Mouse (Mus musculus) midbrain, embryonic 14.5 days (tissue): Measurements from ENCODE around the gene Chat. TPM values are rescaled to one million over a fixed set of nuclear protein-coding genes. Genes with fewer than 3 reads are reported as not detected.

Source experiments
- ATAC-seq: fragments of 200-750 bp; cut with Nextera tagmentation; 2 replicates; pipeline ENCODE4 v1.8.0; 2017; ENCODE audit warnings: moderate number of reproducible peaks, moderate library complexity; ENCODE audit not compliant: low FRiP score, low TSS enrichment
- DNase-seq: peaks from one replicate; pipeline ENCODE4 v3.0.0-alpha.2; 2015
- H3K27ac ChIP-seq: fragments of 300-500 bp; sonication (generic); replicated peaks from 2 replicates; pipeline ENCODE4 v1.5.1; 2014; ENCODE audit warnings: mild to moderate bottlenecking, low read depth, low read length, moderate library complexity
- H3K27me3 ChIP-seq: fragments of 300-500 bp; sonication (generic); 2 replicates; pipeline ENCODE4 v1.6.1; 2014; ENCODE audit warnings: low read length, control low read depth, mixed read lengths; ENCODE audit not compliant: control insufficient read depth, insufficient read depth
- H3K36me3 ChIP-seq: fragments of 300-500 bp; sonication (generic); 2 replicates; pipeline ENCODE4 v1.6.1; 2014; ENCODE audit warnings: low read length, control low read depth; ENCODE audit not compliant: control insufficient read depth, insufficient read depth
- H3K4me1 ChIP-seq: fragments of 300-500 bp; sonication (generic); 2 replicates; pipeline ENCODE4 v1.6.1; 2014; ENCODE audit warnings: mild to moderate bottlenecking, antibody characterized with exemption, low read length, control low read depth; ENCODE audit not compliant: control insufficient read depth, insufficient read depth
- H3K4me2 ChIP-seq: fragments of 300-500 bp; sonication (generic); 2 replicates; pipeline ENCODE4 v1.6.1; 2014; ENCODE audit warnings: mild to moderate bottlenecking, low read length, moderate library complexity
- H3K4me3 ChIP-seq: fragments of 300-500 bp; sonication (generic); replicated peaks from 2 replicates; pipeline ENCODE4 v1.5.1; 2014; ENCODE audit warnings: low read depth, low read length
- H3K9ac ChIP-seq: fragments of 300-500 bp; sonication (generic); replicated peaks from 2 replicates; pipeline ENCODE4 v1.6.1; 2014; ENCODE audit warnings: mild to moderate bottlenecking, low read length, moderate library complexity
- H3K9me3 ChIP-seq: fragments of 300-500 bp; sonication (generic); 2 replicates; pipeline ENCODE4 v1.6.1; 2016; ENCODE audit warnings: low read length, control low read depth, mixed read lengths; ENCODE audit not compliant: control insufficient read depth
- WGBS: fragments of 180-500 bp; shearing (Covaris S2); extraction: QIAGEN DNeasy Blood & Tissue Kit; methylation state at CpG from one replicate; pipeline ENCODE4 v1.1.7; 2014; 5-methylcytosine and 5-hydroxymethylcytosine counted together
- polyA plus RNA-seq: library from polyadenylated mRNA; unstranded; fragments of >200 nt; fragmentation: Nextera tagmentation; extraction: Ambion mirVana; gene quantifications from 2 replicates; pipeline ENCODE4 v1.2.1, GENCODE M21; 2014

The Chat gene
- polyA plus RNA-seq, 1 experiment from 2014 or later: 0.14 TPM

GRCm38 (mm10) chr14:32502764-32503688 lies 37.2 kb upstream of the Chat start:
- H3K27me3 ChIP-seq: no peaks in the 10 kb centered on the region
- H3K36me3 ChIP-seq: no peaks in the 10 kb centered on the region
- H3K4me2 ChIP-seq: no peak overlapping the region
- no peak overlapping the region for H3K4me3 ChIP-seq
- no peaks in the 10 kb centered on the region for H3K4me1 ChIP-seq
- no peak overlapping the region for H3K9ac ChIP-seq
- H3K9me3 ChIP-seq: no peaks in the 10 kb centered on the region
- no peak overlapping the region for H3K27ac ChIP-seq
- whole genome bisulfite sequencing: 80% methylated on average over 9 of the region's 9 CpGs
- ATAC-seq (no peak), DNase-seq (no peak)

- Histone ChIP-seq H3K4me1 (no peaks in the 10 kb centered on the region), H3K4me3 (no peak overlapping the region), H3K9me3 (no peaks in the 10 kb centered on the region), H3K9ac (no peak overlapping the region), H3K27me3 (no peaks in the 10 kb centered on the region), H3K4me2 (no peak overlapping the region), H3K27ac (no peak overlapping the region), H3K36me3 (no peaks in the 10 kb centered on the region)
- no peak for DNase-seq
- 79% methylated on average over 2 of the region's 2 CpGs for WGBS
- ATAC-seq: no peak
These were observed 35.5 kb upstream of the Chat start for GRCm38 (mm10) chr14:32501303-32501702.

GRCm38 (mm10) chr14:32496115-32496850 lies 30.5 kb upstream of the Chat start:
- no peak overlapping the region for H3K9ac ChIP-seq
- DNase-seq: no peak
- H3K36me3 ChIP-seq: no peaks in the 10 kb centered on the region
- H3K27ac ChIP-seq: no peak overlapping the region
- no peaks in the 10 kb centered on the region for H3K9me3 ChIP-seq
- 81% methylated on average over 8 of the region's 8 CpGs for WGBS
- ATAC-seq: no peak
- H3K4me3 ChIP-seq: no peak overlapping the region
- peaks cover 3% of the 10 kb centered on the region; the same call in 1 of the 2 replicates for H3K4me1 ChIP-seq
- no peak overlapping the region for H3K4me2 ChIP-seq
- H3K27me3 ChIP-seq: no peaks in the 10 kb centered on the region

GRCm38 (mm10) chr14:32492521-32492920 lies 26.7 kb upstream of the Chat start:
- ATAC-seq (no peak), DNase-seq (peak; percentile 40)
- Histone ChIP-seq H3K4me3 (peak overlapping the region; percentile 26), H3K4me1 (peaks cover 3% of the 10 kb centered on the region; the same call in 1 of the 2 replicates), H3K27me3 (no peaks in the 10 kb centered on the region), H3K27ac (no peak overlapping the region), H3K9ac (peak overlapping the region; percentile 36; the same call in 1 of the 2 replicates), H3K4me2 (peak overlapping the region; percentile 54), H3K36me3 (no peaks in the 10 kb centered on the region), H3K9me3 (no peaks in the 10 kb centered on the region)
- 16% methylated on average over 13 of the region's 13 CpGs for WGBS

GRCm38 (mm10) chr14:32482061-32482460 lies 16.3 kb upstream of the Chat start:
- 11% methylated on average over 3 of the region's 3 CpGs for WGBS

GRCm38 (mm10) chr14:32477581-32477980 lies 11.8 kb upstream of the Chat start:
- no peaks in the 10 kb centered on the region for H3K27me3 ChIP-seq
- ATAC-seq: no peak
- 75% methylated on average over 1 of the region's 1 CpGs for WGBS
- H3K4me2 ChIP-seq: no peak overlapping the region
- no peak for DNase-seq
- no peaks in the 10 kb centered on the region for H3K9me3 ChIP-seq
- H3K36me3 ChIP-seq: no peaks in the 10 kb centered on the region
- H3K4me1 ChIP-seq: no peaks in the 10 kb centered on the region
- no peak overlapping the region for H3K4me3 ChIP-seq
- H3K9ac ChIP-seq: no peak overlapping the region
- no peak overlapping the region for H3K27ac ChIP-seq

More at GRCm38 (mm10) chr14:32482061-32482460, 16.3 kb upstream of the Chat start:
- H3K4me1 ChIP-seq: no peaks in the 10 kb centered on the region
- no peak overlapping the region for H3K9ac ChIP-seq
- DNase-seq (peak; percentile 88), ATAC-seq (no peak)
- H3K27me3 ChIP-seq: no peaks in the 10 kb centered on the region
- H3K4me3 ChIP-seq: no peak overlapping the region
- H3K27ac ChIP-seq: no peak overlapping the region
- no peaks in the 10 kb centered on the region for H3K36me3 ChIP-seq
- no peaks in the 10 kb centered on the region for H3K9me3 ChIP-seq
- H3K4me2 ChIP-seq: no peak overlapping the region

GRCm38 (mm10) chr14:32476559-32476958 lies 10.8 kb upstream of the Chat start:
- H3K27ac ChIP-seq: no peak overlapping the region
- H3K4me3 ChIP-seq: no peak overlapping the region
- DNase-seq: no peak
- no peak overlapping the region for H3K4me2 ChIP-seq
- H3K36me3 ChIP-seq: no peaks in the 10 kb centered on the region
- no peaks in the 10 kb centered on the region for H3K9me3 ChIP-seq
- H3K27me3 ChIP-seq: no peaks in the 10 kb centered on the region
- H3K4me1 ChIP-seq: no peaks in the 10 kb centered on the region
- no peak for ATAC-seq
- WGBS: 74% methylated on average over 6 of the region's 6 CpGs
- no peak overlapping the region for H3K9ac ChIP-seq

- H3K4me1 ChIP-seq: no peaks in the 10 kb centered on the region
- no peaks in the 10 kb centered on the region for H3K27me3 ChIP-seq
- no peak overlapping the region for H3K4me2 ChIP-seq
- H3K9ac ChIP-seq: no peak overlapping the region
- WGBS: 15% methylated on average over 4 of the region's 4 CpGs
- no peaks in the 10 kb centered on the region for H3K9me3 ChIP-seq
- H3K27ac ChIP-seq: no peak overlapping the region
- H3K36me3 ChIP-seq: no peaks in the 10 kb centered on the region
- DNase-seq (peak; percentile 88), ATAC-seq (no peak)
- no peak overlapping the region for H3K4me3 ChIP-seq
These were observed 7.2 kb upstream of the Chat start for GRCm38 (mm10) chr14:32472996-32473395.
